In the genomic region with DNA sequence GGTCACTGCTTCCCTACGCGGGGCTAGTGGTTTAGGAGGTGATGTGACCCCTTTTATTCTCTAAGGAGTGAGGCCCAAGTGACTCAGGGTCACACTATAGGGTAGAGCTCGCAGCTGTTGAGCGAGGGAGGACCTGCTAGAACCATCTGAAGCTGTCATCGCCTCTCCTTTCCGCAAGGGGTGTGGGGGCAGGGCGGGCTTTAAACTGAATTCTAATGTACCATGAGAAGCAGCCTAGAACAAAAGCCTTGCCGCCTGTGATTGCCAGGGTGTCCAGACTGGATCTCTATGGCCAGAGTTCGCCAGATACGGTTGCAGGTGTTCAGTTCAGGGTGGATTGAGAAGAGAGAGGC, we compare ENCODE assay signal across 8 mouse cellular contexts. TPM values are rescaled to one million over a fixed set of nuclear protein-coding genes. Genes with fewer than 3 reads are reported as not detected.
DNase-seq lines count a peak whose midpoint lies in the region; ATAC-seq and TF ChIP-seq lines count a peak whose summit lies in the region.

No protein-coding gene starts in this region.

- TF ChIP-seq POLR2A in cerebellum, adult 2 months (IDR thresholded peaks at IDR 0.05; ENCODE audit: borderline replicate concordance, insufficient read depth, low read length), result no peak

- H3K27ac ChIP-seq in cerebellum, adult 2 months (ENCODE audit: insufficient read depth, low read length), result no peak overlapping the region
- peak overlapping the region; percentile 88 for H3K27ac ChIP-seq in embryonic facial prominence, embryonic 11.5 days (replicated peaks; ENCODE audit: low read depth, low read length)
- peak overlapping the region; percentile 100 for H3K27ac ChIP-seq in hindbrain, embryonic 13.5 days
- peak overlapping the region; percentile 99 for H3K27ac ChIP-seq in neural tube, embryonic 12.5 days

- peak overlapping the region; percentile 49 for H3K4me2 ChIP-seq in embryonic facial prominence, embryonic 11.5 days (ENCODE audit: low read depth, low read length)
- peak overlapping the region; percentile 83 for H3K4me2 ChIP-seq in hindbrain, embryonic 13.5 days
- peak overlapping the region; percentile 81 for H3K4me2 ChIP-seq in neural tube, embryonic 12.5 days (replicated peaks)

- H3K36me3 ChIP-seq in embryonic facial prominence, embryonic 11.5 days (replicated peaks; ENCODE audit: control insufficient read depth, insufficient read depth, low read depth, low read length), result no peaks in the 10 kb centered on the region
- H3K36me3 ChIP-seq in hindbrain, embryonic 13.5 days, result peaks cover 10% of the 10 kb centered on the region
- H3K36me3 ChIP-seq in neural tube, embryonic 12.5 days, result peaks cover 10% of the 10 kb centered on the region

- H3K9me3 ChIP-seq in embryonic facial prominence, embryonic 11.5 days (replicated peaks; ENCODE audit: control insufficient read depth, low read length), result no peaks in the 10 kb centered on the region
- H3K9me3 ChIP-seq in hindbrain, embryonic 13.5 days, result no peaks in the 10 kb centered on the region
- H3K9me3 ChIP-seq in neural tube, embryonic 12.5 days, result no peaks in the 10 kb centered on the region

- no peak for TF ChIP-seq CTCF in cerebellum, adult 2 months (IDR thresholded peaks at IDR 0.05; ENCODE audit: borderline replicate concordance, insufficient read depth, low read depth, low read length)

- WGBS in cerebellum, adult 2 months, result 33% methylated on average over 10 of the region's 10 CpGs
- WGBS in embryonic facial prominence, embryonic 11.5 days, result 0% methylated on average over 10 of the region's 10 CpGs
- 1% methylated on average over 10 of the region's 10 CpGs for WGBS in hindbrain, embryonic 13.5 days
- under 1% methylated on average over 10 of the region's 10 CpGs for WGBS in neural tube, embryonic 12.5 days

- H3K9ac ChIP-seq in embryonic facial prominence, embryonic 11.5 days (replicated peaks; ENCODE audit: low read length), result peak overlapping the region; percentile 65
- H3K9ac ChIP-seq in hindbrain, embryonic 13.5 days, result peak overlapping the region; percentile 100
- H3K9ac ChIP-seq in neural tube, embryonic 12.5 days, result peak overlapping the region; percentile 91

- H3K4me3 ChIP-seq in cerebellum, adult 2 months (replicated peaks; ENCODE audit: insufficient read depth, low read depth, low read length), result peak overlapping the region; percentile 53
- peak overlapping the region; percentile 75 for H3K4me3 ChIP-seq in embryonic facial prominence, embryonic 11.5 days (ENCODE audit: low read depth, low read length)
- peak overlapping the region; percentile 96 for H3K4me3 ChIP-seq in hindbrain, embryonic 13.5 days
- peak overlapping the region; percentile 79 for H3K4me3 ChIP-seq in neural tube, embryonic 12.5 days

- peak in 1 of 2 experiments; percentile 25 for DNase-seq in cerebellum, adult 2 months
- DNase-seq in cerebellum, adult 11 months, result no peak
- peak; percentile 67 for DNase-seq in CD4-positive helper T cell, adult 2 months (ENCODE audit: low read depth, low spot score)
- peak; percentile 76 for DNase-seq in embryonic facial prominence, embryonic 11.5 days (ENCODE audit: low spot score)
- peak; percentile 29 for DNase-seq in liver
- DNase-seq in gastrocnemius, postnatal 25 days, result no peak

- ATAC-seq in embryonic facial prominence, embryonic 11.5 days (replicated peaks; ENCODE audit: insufficient number of reproducible peaks, low FRiP score, low TSS enrichment, low read depth), result peak; percentile 26
- peak; percentile 34 for ATAC-seq in hindbrain, embryonic 13.5 days (ENCODE audit: low FRiP score)
- ATAC-seq in neural tube, embryonic 12.5 days (ENCODE audit: low FRiP score, low read depth), result peak; percentile 51

- peaks cover 11% of the 10 kb centered on the region for H3K4me1 ChIP-seq in cerebellum, adult 2 months (ENCODE audit: control insufficient read depth, insufficient read depth, low read length)
- H3K4me1 ChIP-seq in embryonic facial prominence, embryonic 11.5 days (ENCODE audit: control insufficient read depth, insufficient read depth, low read length), result no peaks in the 10 kb centered on the region
- H3K4me1 ChIP-seq in hindbrain, embryonic 13.5 days (replicated peaks), result peaks cover 43% of the 10 kb centered on the region
- H3K4me1 ChIP-seq in neural tube, embryonic 12.5 days, result peaks cover 13% of the 10 kb centered on the region; the same call in 1 of the 2 replicates

- no peaks in the 10 kb centered on the region for H3K27me3 ChIP-seq in cerebellum, adult 2 months (ENCODE audit: control insufficient read depth, insufficient read depth, low read length)
- H3K27me3 ChIP-seq in embryonic facial prominence, embryonic 11.5 days (ENCODE audit: control insufficient read depth, insufficient read depth, low read length), result no peaks in the 10 kb centered on the region
- no peaks in the 10 kb centered on the region for H3K27me3 ChIP-seq in hindbrain, embryonic 13.5 days
- H3K27me3 ChIP-seq in neural tube, embryonic 12.5 days (replicated peaks), result no peaks in the 10 kb centered on the region

RNA-seq across cellular contexts. Expression of a gene that starts 1.4 kb away (rescaled TPM):
- 224 and 255 TPM in 2 replicates for polyA plus RNA-seq in cerebellum, adult 2 months (2012; rRNA removed)
- 77.6 and 88.3 TPM in 2 replicates for polyA plus RNA-seq in embryonic facial prominence, embryonic 11.5 days (2014; fragmentation: Nextera tagmentation; extraction: Ambion mirVana)
- polyA plus RNA-seq in hindbrain, embryonic 13.5 days (2015; fragmentation: Nextera tagmentation; extraction: Ambion mirVana), result 795 and 852 TPM in 2 replicates
- polyA plus RNA-seq in neural tube, embryonic 12.5 days (2016; fragmentation: Nextera tagmentation; extraction: Ambion mirVana), result 425 and 501 TPM in 2 replicates
- 1 to 10 TPM; 2.3 to 3.6 TPM for total RNA-seq in gastrocnemius, postnatal 25 days (2021)

RNA-seq across cellular contexts. Expression of a gene that starts 31.1 kb away (rescaled TPM):
- 45.3 and 48.3 TPM in 2 replicates for polyA plus RNA-seq in cerebellum, adult 2 months (2012; rRNA removed)
- 101 and 108 TPM in 2 replicates for polyA plus RNA-seq in embryonic facial prominence, embryonic 11.5 days (2014; fragmentation: Nextera tagmentation; extraction: Ambion mirVana)
- polyA plus RNA-seq in hindbrain, embryonic 13.5 days (2015; fragmentation: Nextera tagmentation; extraction: Ambion mirVana), result 87.0 and 94.4 TPM in 2 replicates
- 96.9 and 101 TPM in 2 replicates for polyA plus RNA-seq in neural tube, embryonic 12.5 days (2016; fragmentation: Nextera tagmentation; extraction: Ambion mirVana)
- total RNA-seq in gastrocnemius, postnatal 25 days (2021), result 10 to 100 TPM; 15.9 to 16.2 TPM

RNA-seq across cellular contexts. Expression of a gene that starts 53.9 kb away (rescaled TPM):
- 850 and 867 TPM in 2 replicates for polyA plus RNA-seq in cerebellum, adult 2 months (2012; rRNA removed)
- polyA plus RNA-seq in embryonic facial prominence, embryonic 11.5 days (2014; fragmentation: Nextera tagmentation; extraction: Ambion mirVana), result 115 and 146 TPM in 2 replicates
- 1,972 and 2,142 TPM in 2 replicates for polyA plus RNA-seq in hindbrain, embryonic 13.5 days (2015; fragmentation: Nextera tagmentation; extraction: Ambion mirVana)
- polyA plus RNA-seq in neural tube, embryonic 12.5 days (2016; fragmentation: Nextera tagmentation; extraction: Ambion mirVana), result 960 and 968 TPM in 2 replicates
- 10 to 100 TPM; 13.6 to 14.8 TPM for total RNA-seq in gastrocnemius, postnatal 25 days (2021)

Comparison
In these comparisons a context has a peak if more than half of its experiments do, and no peak if none do; other contexts are left out.
1. DNase-seq: peak in CD4-positive helper T cell, adult 2 months (single experiment), embryonic facial prominence, embryonic 11.5 days (single experiment) and liver (single experiment); none in cerebellum, adult 11 months (single experiment) and gastrocnemius, postnatal 25 days (single experiment).
2. Peak in every context shown above with its lines, with median percentiles within 50 percentile points of each other: H3K4me3 ChIP-seq, ATAC-seq, H3K4me2 ChIP-seq and H3K9ac ChIP-seq.